Mouse (Mus musculus) limb, embryonic 13.5 days (tissue): Measurements from ENCODE around the gene Med27. TPM values are rescaled to one million over a fixed set of nuclear protein-coding genes. Genes with fewer than 3 reads are reported as not detected.

Experiments
- ATAC-seq: fragments of 200-750 bp; cut with Nextera tagmentation; 2 replicates; pipeline ENCODE4 v1.8.0; 2017; ENCODE audit warnings: low read depth, moderate number of reproducible peaks, moderate TSS enrichment; ENCODE audit not compliant: low FRiP score
- H3K27ac ChIP-seq: fragments of 300-500 bp; sonication (generic); 2 replicates; pipeline ENCODE4 v1.5.1; 2015; ENCODE audit warnings: inconsistent platforms, mild to moderate bottlenecking, moderate library complexity
- H3K27me3 ChIP-seq: fragments of 300-500 bp; sonication (generic); 2 replicates; pipeline ENCODE4 v1.6.1; 2015; ENCODE audit warnings: mild to moderate bottlenecking, inconsistent platforms
- H3K36me3 ChIP-seq: fragments of 300-500 bp; sonication (generic); 2 replicates; pipeline ENCODE4 v1.6.1; 2015; ENCODE audit warnings: inconsistent platforms, mild to moderate bottlenecking, moderate library complexity
- H3K4me1 ChIP-seq: fragments of 300-500 bp; sonication (generic); 2 replicates; pipeline ENCODE4 v1.6.1; 2015; ENCODE audit warnings: inconsistent platforms
- H3K4me2 ChIP-seq: fragments of 300-500 bp; sonication (generic); replicated peaks from 2 replicates; pipeline ENCODE4 v1.6.1; 2015; ENCODE audit warnings: inconsistent platforms, mild to moderate bottlenecking, moderate library complexity
- H3K4me3 ChIP-seq: fragments of 300-500 bp; sonication (generic); 2 replicates; pipeline ENCODE4 v1.5.1; 2015; ENCODE audit warnings: moderate library complexity, mild to moderate bottlenecking, inconsistent platforms
- H3K9ac ChIP-seq: fragments of 300-500 bp; sonication (generic); 2 replicates; pipeline ENCODE4 v1.6.1; 2015; ENCODE audit warnings: mild to moderate bottlenecking, inconsistent platforms
- H3K9me3 ChIP-seq: fragments of 300-500 bp; sonication (generic); 2 replicates; pipeline ENCODE4 v1.6.1; 2016; ENCODE audit warnings: inconsistent platforms
- WGBS: fragments of 180-500 bp; shearing (Covaris S2); methylation state at CpG from one replicate; pipeline ENCODE4 v1.1.7; 2015; 5-methylcytosine and 5-hydroxymethylcytosine counted together
- polyA plus RNA-seq: library from polyadenylated mRNA; unstranded; fragments of >200 nt; fragmentation: Nextera tagmentation; extraction: Ambion mirVana; gene quantifications from 2 replicates; pipeline ENCODE4 v1.2.1, GENCODE M21; 2015

Med27 gene
- polyA plus RNA-seq, 1 experiment from 2014 or later: 55.6 TPM

GRCm38 (mm10) chr2:29535566-29536244 lies 189.1 kb downstream of the Med27 start:
- Histone ChIP-seq H3K4me2 (no peak overlapping the region), H3K27ac (no peak overlapping the region), H3K27me3 (no peaks in the 10 kb centered on the region), H3K9ac (no peak overlapping the region), H3K36me3 (no peaks in the 10 kb centered on the region), H3K4me3 (no peak overlapping the region), H3K4me1 (peaks cover 18% of the 10 kb centered on the region), H3K9me3 (no peaks in the 10 kb centered on the region; the same call in 1 of the 2 replicates)
- no peak for ATAC-seq
- WGBS: 75% methylated on average over 5 of the region's 5 CpGs

DNA sequence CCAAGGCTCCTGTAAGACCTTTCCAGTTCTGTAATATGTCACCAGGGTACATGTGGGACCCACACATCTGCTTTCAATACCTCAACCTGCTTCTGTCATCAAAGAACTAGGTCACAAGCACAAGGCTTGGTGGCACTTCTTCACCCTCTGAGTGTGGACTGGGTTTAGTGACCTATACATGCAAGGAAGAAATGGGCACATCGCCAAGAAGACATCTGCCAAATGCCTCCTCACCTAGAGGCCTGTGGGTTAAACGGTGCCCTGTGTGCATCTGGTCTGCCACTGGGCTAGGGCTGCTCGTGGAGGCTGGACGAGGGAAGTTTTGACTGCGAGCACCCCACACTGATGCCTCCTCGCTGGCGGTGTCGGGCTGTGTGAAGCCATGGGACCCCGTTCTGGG lies 189.9 kb downstream of the Med27 start:
- 88% methylated on average over 9 of the region's 9 CpGs for WGBS
- Histone ChIP-seq H3K27me3 (no peaks in the 10 kb centered on the region), H3K9me3 (no peaks in the 10 kb centered on the region; the same call in 1 of the 2 replicates), H3K4me1 (peaks cover 18% of the 10 kb centered on the region), H3K36me3 (no peaks in the 10 kb centered on the region), H3K27ac (no peak overlapping the region), H3K4me3 (no peak overlapping the region), H3K9ac (no peak overlapping the region), H3K4me2 (no peak overlapping the region)
- ATAC-seq: no peak

GRCm38 (mm10) chr2:29537334-29537733 lies 190.7 kb downstream of the Med27 start:
- Histone ChIP-seq H3K4me2 (no peak overlapping the region), H3K27me3 (no peaks in the 10 kb centered on the region), H3K4me1 (peaks cover 18% of the 10 kb centered on the region), H3K36me3 (no peaks in the 10 kb centered on the region), H3K4me3 (no peak overlapping the region), H3K9me3 (no peaks in the 10 kb centered on the region), H3K27ac (no peak overlapping the region), H3K9ac (no peak overlapping the region)
- ATAC-seq: no peak
- WGBS: 80% methylated on average over 8 of the region's 8 CpGs

GRCm38 (mm10) chr2:29542039-29542438 lies 195.4 kb downstream of the Med27 start:
- 78% methylated on average over 13 of the region's 13 CpGs for WGBS
- Histone ChIP-seq H3K27ac (no peak overlapping the region), H3K27me3 (no peaks in the 10 kb centered on the region), H3K36me3 (no peaks in the 10 kb centered on the region), H3K4me2 (no peak overlapping the region), H3K4me3 (no peak overlapping the region), H3K9me3 (no peaks in the 10 kb centered on the region), H3K9ac (no peak overlapping the region), H3K4me1 (peaks cover 12% of the 10 kb centered on the region)
- ATAC-seq: no peak

DNA sequence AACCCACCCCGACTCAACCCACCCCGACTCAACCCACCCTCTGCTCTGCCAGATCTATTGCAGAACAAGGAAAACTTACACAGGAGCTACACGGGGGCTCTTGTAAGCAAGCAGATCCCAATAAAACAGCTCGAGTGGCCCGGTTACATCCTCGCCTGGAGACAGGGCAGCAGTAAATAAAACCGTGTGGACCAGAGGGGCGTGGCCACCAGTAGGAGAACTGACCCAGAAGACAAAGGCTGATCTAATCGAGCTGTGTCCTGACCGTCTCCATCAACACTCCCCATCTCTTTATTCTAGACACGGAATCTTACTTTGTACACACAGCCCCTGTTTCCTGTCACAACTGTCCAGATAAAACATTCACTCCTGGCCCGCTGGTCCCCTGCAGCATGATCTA lies 200.0 kb downstream of the Med27 start:
- peaks cover 10% of the 10 kb centered on the region for H3K4me1 ChIP-seq
- H3K4me2 ChIP-seq: peak overlapping the region; percentile 40
- H3K9ac ChIP-seq: no peak overlapping the region
- H3K27me3 ChIP-seq: no peaks in the 10 kb centered on the region
- no peak overlapping the region for H3K27ac ChIP-seq
- WGBS: 12% methylated on average over 12 of the region's 12 CpGs
- no peak overlapping the region for H3K4me3 ChIP-seq
- ATAC-seq: peak; percentile 32; the same call in 1 of the 2 replicates
- no peaks in the 10 kb centered on the region for H3K9me3 ChIP-seq
- no peaks in the 10 kb centered on the region for H3K36me3 ChIP-seq

GRCm38 (mm10) chr2:29551816-29552585 lies 205.4 kb downstream of the Med27 start:
- no peaks in the 10 kb centered on the region for H3K9me3 ChIP-seq
- WGBS: 77% methylated on average over 7 of the region's 7 CpGs
- no peak overlapping the region for H3K4me3 ChIP-seq
- no peak overlapping the region for H3K9ac ChIP-seq
- H3K27ac ChIP-seq: no peak overlapping the region
- H3K4me1 ChIP-seq: peaks cover 1% of the 10 kb centered on the region
- H3K4me2 ChIP-seq: no peak overlapping the region
- ATAC-seq: no peak
- H3K36me3 ChIP-seq: no peaks in the 10 kb centered on the region
- H3K27me3 ChIP-seq: no peaks in the 10 kb centered on the region

DNA sequence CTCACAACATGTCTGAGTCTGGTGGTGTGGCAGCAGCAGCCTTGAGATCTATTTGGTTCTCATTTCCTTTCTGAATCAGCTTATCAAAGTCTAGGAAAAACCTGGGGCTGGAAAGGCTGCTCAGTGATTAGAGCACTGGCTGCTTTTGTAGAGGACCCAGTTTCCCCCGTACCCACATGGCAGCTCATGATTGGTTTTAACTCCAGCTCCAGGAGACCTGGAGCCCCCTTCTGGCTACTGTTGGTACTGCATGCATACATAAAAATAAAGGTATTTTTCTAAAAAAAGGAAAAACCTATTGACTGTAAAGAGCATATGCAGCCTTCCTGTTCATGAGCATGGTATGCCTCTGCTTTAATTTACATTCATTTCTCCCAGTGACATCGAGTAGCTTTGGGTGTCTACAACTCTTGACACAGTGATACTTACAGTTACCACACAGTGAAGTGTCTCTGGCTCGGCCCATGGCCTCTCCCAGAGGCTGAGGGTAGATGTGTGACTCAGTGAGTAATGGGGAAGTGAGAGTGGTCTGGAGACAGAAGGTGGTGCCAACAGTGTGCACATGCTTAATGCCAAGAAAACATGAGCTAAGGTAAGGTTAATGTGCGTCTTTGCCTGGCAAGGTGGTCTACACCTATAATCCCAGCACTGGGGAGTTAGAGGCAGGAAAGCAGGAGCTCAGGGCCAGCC lies 207.5 kb downstream of the Med27 start:
- WGBS: 64% methylated on average over 4 of the region's 4 CpGs
- Histone ChIP-seq H3K27ac (no peak overlapping the region), H3K4me3 (no peak overlapping the region), H3K9ac (no peak overlapping the region), H3K4me2 (no peak overlapping the region), H3K9me3 (no peaks in the 10 kb centered on the region), H3K4me1 (no peaks in the 10 kb centered on the region), H3K36me3 (no peaks in the 10 kb centered on the region), H3K27me3 (no peaks in the 10 kb centered on the region)
- no peak for ATAC-seq

- no peak overlapping the region for H3K4me3 ChIP-seq
- H3K4me2 ChIP-seq: no peak overlapping the region
- no peaks in the 10 kb centered on the region for H3K4me1 ChIP-seq
- no peaks in the 10 kb centered on the region for H3K27me3 ChIP-seq
- H3K9me3 ChIP-seq: no peaks in the 10 kb centered on the region
- H3K36me3 ChIP-seq: no peaks in the 10 kb centered on the region
- WGBS: 91% methylated on average over 6 of the region's 6 CpGs
- H3K9ac ChIP-seq: no peak overlapping the region
- ATAC-seq: no peak
- no peak overlapping the region for H3K27ac ChIP-seq
Measured at GRCm38 (mm10) chr2:29558561-29558960, 211.9 kb downstream of the Med27 start.

DNA sequence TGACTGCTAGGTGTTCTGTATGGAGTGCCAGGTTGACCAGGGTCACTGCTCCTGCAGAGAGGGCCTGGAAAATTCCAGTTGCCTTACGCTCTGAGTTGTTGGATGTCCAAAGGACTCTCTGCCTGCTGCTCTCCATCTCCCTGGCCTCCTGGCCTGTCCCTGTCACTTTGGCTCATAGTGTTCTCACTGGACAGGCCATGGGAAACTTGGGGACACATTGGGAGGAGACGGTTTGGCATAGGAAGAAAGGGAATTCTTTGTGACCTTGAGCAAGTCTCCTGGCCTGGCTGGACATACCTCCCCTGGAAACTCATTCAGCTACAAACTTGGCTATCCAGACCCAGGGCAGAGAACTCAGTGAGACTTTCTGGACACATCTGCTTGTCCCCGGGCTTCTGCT lies 213.3 kb downstream of the Med27 start:
- Histone ChIP-seq H3K9me3 (no peaks in the 10 kb centered on the region), H3K4me3 (no peak overlapping the region), H3K27me3 (no peaks in the 10 kb centered on the region), H3K4me1 (no peaks in the 10 kb centered on the region), H3K27ac (no peak overlapping the region), H3K4me2 (no peak overlapping the region), H3K36me3 (no peaks in the 10 kb centered on the region), H3K9ac (no peak overlapping the region)
- ATAC-seq: no peak
- 89% methylated on average over 3 of the region's 3 CpGs for WGBS

- Histone ChIP-seq H3K4me1 (0 out of 2 replicates have a peak, but pooled peaks cover 5% of the 10 kb centered on the region), H3K9me3 (no peaks in the 10 kb centered on the region), H3K4me2 (no peak overlapping the region), H3K9ac (no peak overlapping the region), H3K36me3 (no peaks in the 10 kb centered on the region), H3K27me3 (no peaks in the 10 kb centered on the region), H3K27ac (no peak overlapping the region), H3K4me3 (no peak overlapping the region)
- no peak for ATAC-seq
- 70% methylated on average over 4 of the region's 4 CpGs for WGBS
Measured at GRCm38 (mm10) chr2:29561468-29561867, 214.8 kb downstream of the Med27 start.

DNA sequence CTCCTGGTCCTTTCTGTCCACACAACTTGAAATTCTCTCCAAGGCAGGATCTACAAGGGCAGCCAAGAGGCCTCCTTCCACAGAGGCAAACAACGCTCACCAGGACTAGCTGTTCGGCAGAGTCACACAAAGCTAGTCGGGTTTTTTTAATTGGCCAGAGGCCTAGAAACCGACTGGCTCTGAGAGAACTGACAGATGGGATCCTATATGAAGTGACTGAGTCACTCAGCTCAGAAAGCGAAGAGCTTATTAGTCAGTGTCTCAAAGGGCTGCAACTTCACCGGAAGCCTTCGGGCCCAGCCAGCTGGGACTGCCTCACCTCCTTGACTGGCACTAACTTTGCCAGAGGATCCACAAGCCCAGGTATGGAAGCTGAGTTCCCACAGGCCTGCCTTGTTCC lies 217.4 kb downstream of the Med27 start:
- Histone ChIP-seq H3K4me1 (0 out of 2 replicates have a peak, but pooled peaks cover 5% of the 10 kb centered on the region), H3K36me3 (no peaks in the 10 kb centered on the region), H3K27ac (no peak overlapping the region), H3K4me3 (no peak overlapping the region), H3K27me3 (no peaks in the 10 kb centered on the region), H3K9ac (no peak overlapping the region), H3K9me3 (no peaks in the 10 kb centered on the region), H3K4me2 (no peak overlapping the region)
- WGBS: 78% methylated on average over 7 of the region's 7 CpGs
- no peak for ATAC-seq
